Mouse (Mus musculus) B cell, adult 67 days (primary cell): ENCODE measurements around the gene Ccdc34. TPM values are rescaled to one million over a fixed set of nuclear protein-coding genes. Genes with fewer than 3 reads are reported as not detected.

Source experiments
- total RNA-seq, 2 experiments: library from RNA; stranded (reverse); gene quantifications; 4 replicates each; pipeline ENCODE4 v1.2.4; 2023

Ccdc34 gene
- total RNA-seq, result 1 to 10 TPM; 4.1 to 4.8 TPM

DNA sequence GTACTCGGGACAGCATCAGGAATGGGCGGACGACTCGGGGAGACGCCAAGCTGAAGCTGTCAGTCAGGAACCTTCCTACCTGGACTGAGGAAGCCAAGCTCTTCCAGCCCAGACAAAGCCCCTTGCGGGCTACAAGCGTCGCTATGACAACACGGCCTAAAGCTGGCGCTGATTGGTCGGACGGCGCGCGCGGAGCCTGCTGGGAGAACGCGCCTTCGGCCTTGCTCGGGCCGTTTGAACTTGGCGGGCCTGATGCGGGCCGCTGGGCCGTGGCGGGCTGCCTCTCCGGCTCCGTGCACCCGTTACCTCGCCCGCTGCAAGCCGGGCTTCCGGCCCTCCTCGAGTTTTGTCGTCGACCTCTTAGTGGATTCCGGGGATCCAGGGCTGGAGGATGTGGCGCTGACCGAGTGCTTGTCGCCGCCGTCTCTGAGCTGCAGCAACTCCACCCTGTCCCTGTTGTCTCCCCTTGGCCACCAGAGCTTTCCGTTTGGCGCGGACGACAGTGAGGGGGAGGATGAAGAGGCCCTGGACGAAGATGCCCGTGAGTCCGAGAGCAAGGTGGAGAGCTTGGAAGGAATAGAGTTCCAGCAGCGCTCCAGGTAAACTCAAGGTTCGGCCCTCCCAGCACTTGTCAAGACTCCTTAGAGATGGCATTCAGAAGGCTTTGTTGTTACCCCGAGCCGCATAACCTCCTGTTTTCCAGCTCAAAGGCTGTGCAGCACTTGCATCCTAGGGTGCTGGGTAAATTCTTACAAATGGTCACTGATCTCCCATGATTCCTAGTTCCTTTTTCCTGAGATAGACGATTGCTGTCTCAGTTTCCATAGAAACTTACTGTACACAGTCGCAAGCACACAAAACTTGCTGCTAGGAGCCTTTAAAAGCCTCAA, at the start of gene Ccdc34:
TSS of gene Ccdc34 (plus strand) at position 202 of the 890 bp plus-strand sequence.

Other genes starting within 250 kb of the Ccdc34 start
- gene Lin7c, start 127.0 kb upstream of the Ccdc34 start, total RNA-seq, result 10 to 100 TPM; 64.5 to 70.4 TPM
- under 1 TPM; 0.52 to 0.89 TPM for gene Lgr4, start 100.2 kb upstream of the Ccdc34 start, total RNA-seq